Mouse (Mus musculus): ENCODE results near the gene Nhs. TPM values are rescaled to one million over a fixed set of nuclear protein-coding genes. Genes with fewer than 3 reads are reported as not detected.

Gene Nhs
- total and polyA plus RNA-seq, 3 experiments: 0.04 TPM; not detected in 2

DNA sequence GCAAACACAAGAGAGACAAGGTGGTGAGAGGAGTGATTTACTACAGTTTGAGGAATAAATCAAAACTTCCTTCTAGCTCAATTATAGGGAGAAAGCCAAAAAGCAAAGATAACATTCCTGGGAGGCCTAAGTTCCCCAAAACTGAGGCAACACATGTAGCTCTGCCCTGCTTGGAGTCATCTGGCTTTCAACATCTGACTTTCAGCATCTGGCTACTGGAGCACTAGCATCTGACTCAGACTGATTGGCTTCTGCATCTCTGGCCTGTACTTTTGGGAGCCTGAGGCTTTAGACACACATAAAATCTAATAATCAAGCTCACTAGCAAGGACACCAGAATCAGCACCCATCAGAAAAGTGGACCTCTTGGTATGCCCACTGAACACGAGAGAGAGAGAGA is 237.9 kb downstream of the Nhs start:
- no peaks in the 10 kb centered on the region for H3K9me3 ChIP-seq (replicated peaks; ENCODE audit: insufficient read depth, low read length)
- H3K27ac ChIP-seq (ENCODE audit: control insufficient read depth, low read depth, low read length): no peak overlapping the region
- H3K36me3 ChIP-seq (ENCODE audit: control insufficient read depth in 1 of 2, insufficient read depth in 2 of 2, low read length in 2 of 2): no peaks in the 10 kb centered on the region
- DNase-seq (ENCODE audit: low read depth, low spot score): no peak
- no peak for TF ChIP-seq RAD21 (IDR thresholded peaks at IDR 0.05; ENCODE audit: low read depth, low read length)
- no peak for TF ChIP-seq TAL1 (IDR thresholded peaks at IDR 0.05; ENCODE audit: low read length)
- TF ChIP-seq JUND (IDR thresholded peaks at IDR 0.05; ENCODE audit: low read depth, low read length): no peak
- TF ChIP-seq GABPA (IDR thresholded peaks at IDR 0.05; ENCODE audit: low read depth, low read length): no peak
- TF ChIP-seq USF1 (IDR thresholded peaks at IDR 0.05; ENCODE audit: low read depth, low read length): no peak
- no peak for TF ChIP-seq CHD2 (IDR thresholded peaks at IDR 0.05; ENCODE audit: low read length)
- TF ChIP-seq E2F4 (IDR thresholded peaks at IDR 0.05; ENCODE audit: borderline replicate concordance, low read depth, low read length): no peak
- no peak for TF ChIP-seq ZMIZ1 (IDR thresholded peaks at IDR 0.05; ENCODE audit: low read depth, low read length)
- TF ChIP-seq UBTF (IDR thresholded peaks at IDR 0.05; ENCODE audit: borderline replicate concordance, insufficient read depth, low read depth, low read length): no peak
- TF ChIP-seq KAT2A (conservative IDR thresholded peaks at IDR 0.05; ENCODE audit: low read depth, low read length): no peak
- TF ChIP-seq ETS1 (IDR thresholded peaks at IDR 0.05; ENCODE audit: low read depth, low read length): no peak
- no peak for TF ChIP-seq SMC3 (IDR thresholded peaks at IDR 0.05; ENCODE audit: low read depth, low read length)
- H3K4me3 ChIP-seq (ENCODE audit: control insufficient read depth in 1 of 2, insufficient read depth in 1 of 2, low read depth in 2 of 2, low read length in 2 of 2): no peak overlapping the region
- no peaks in the 10 kb centered on the region for H3K27me3 ChIP-seq (ENCODE audit: control insufficient read depth in 1 of 2, insufficient read depth in 2 of 2, low read length in 2 of 2)
- no peaks in the 10 kb centered on the region for H3K79me2 ChIP-seq (ENCODE audit: control insufficient read depth, insufficient read depth, low read length, poor library complexity)
- no peak overlapping the region for H3K9ac ChIP-seq (ENCODE audit: control insufficient read depth, low read depth, low read length, poor library complexity, severe bottlenecking)
- H3K4me1 ChIP-seq (ENCODE audit: control insufficient read depth in 1 of 2, insufficient read depth in 2 of 2, low read length in 2 of 2): no peaks in the 10 kb centered on the region

DNA sequence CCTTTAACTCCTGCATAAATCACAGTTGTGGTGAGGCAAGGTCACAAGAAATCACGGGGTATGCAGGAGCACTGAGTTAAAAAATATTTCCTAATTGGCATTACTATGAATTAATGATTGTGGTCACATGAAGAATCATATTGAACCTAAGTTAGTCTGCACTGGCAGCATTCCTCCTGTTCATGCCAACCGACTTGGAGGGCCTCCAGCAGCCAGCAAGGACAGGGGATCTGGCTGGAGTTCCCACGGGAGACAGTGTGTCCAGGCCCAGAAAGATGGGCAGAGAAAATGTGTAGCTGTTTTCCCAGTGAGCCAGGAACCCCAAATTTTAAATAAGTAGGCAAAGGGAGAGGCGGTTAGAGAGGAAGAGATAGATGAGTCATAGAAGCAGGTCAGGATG is 249.6 kb downstream of the Nhs start:
- Histone ChIP-seq H3K27ac (ENCODE audit: control insufficient read depth, low read depth, low read length) (no peak overlapping the region), H3K4me3 (ENCODE audit: control insufficient read depth in 1 of 2, insufficient read depth in 1 of 2, low read depth in 2 of 2, low read length in 2 of 2) (no peak overlapping the region), H3K79me2 (ENCODE audit: control insufficient read depth, insufficient read depth, low read length, poor library complexity) (no peaks in the 10 kb centered on the region), H3K36me3 (ENCODE audit: control insufficient read depth in 1 of 2, insufficient read depth in 2 of 2, low read length in 2 of 2) (no peaks in the 10 kb centered on the region), H3K27me3 (ENCODE audit: control insufficient read depth in 1 of 2, insufficient read depth in 2 of 2, low read length in 2 of 2) (no peaks in the 10 kb centered on the region), H3K4me1 (ENCODE audit: control insufficient read depth in 1 of 2, insufficient read depth in 2 of 2, low read length in 2 of 2) (no peaks in the 10 kb centered on the region), H3K9me3 (replicated peaks; ENCODE audit: insufficient read depth, low read length) (no peaks in the 10 kb centered on the region), H3K9ac (ENCODE audit: control insufficient read depth, low read depth, low read length, poor library complexity, severe bottlenecking) (no peak overlapping the region)
- TF ChIP-seq NRF1 (IDR thresholded peaks at IDR 0.05; ENCODE audit: insufficient read depth, low read depth, low read length, poor library complexity, severe bottlenecking) (no peak), MYC (IDR thresholded peaks at IDR 0.05; ENCODE audit: low read depth, low read length) (no peak), ZKSCAN1 (IDR thresholded peaks at IDR 0.05; ENCODE audit: low read depth, low read length) (no peak), ETS1 (IDR thresholded peaks at IDR 0.05; ENCODE audit: low read depth, low read length) (no peak), E2F4 (IDR thresholded peaks at IDR 0.05; ENCODE audit: borderline replicate concordance, low read depth, low read length) (no peak), CTCF (IDR thresholded peaks at IDR 0.05 in 2 of 3, conservative IDR thresholded peaks at IDR 0.05 in 1 of 3; ENCODE audit: control insufficient read depth in 1 of 3, insufficient read depth in 1 of 3, low read depth in 2 of 3, low read length in 3 of 3, poor library complexity in 1 of 3, severe bottlenecking in 1 of 3) (no peak), MXI1 (IDR thresholded peaks at IDR 0.05; ENCODE audit: low read depth, low read length) (no peak), TBP (IDR thresholded peaks at IDR 0.05; ENCODE audit: low read depth, low read length) (no peak), MEF2A (IDR thresholded peaks at IDR 0.05; ENCODE audit: extremely low read depth, insufficient replicate concordance, low read depth, low read length, poor library complexity, severe bottlenecking) (no peak), TAL1 (IDR thresholded peaks at IDR 0.05; ENCODE audit: low read length) (no peak), RCOR1 (IDR thresholded peaks at IDR 0.05; ENCODE audit: low read depth, low read length) (no peak)
- no peak for DNase-seq (ENCODE audit: low read depth, low spot score)

Measured in MEL (cell line).